Mouse (Mus musculus): ENCODE data around the gene Zbtb3. TPM values are rescaled to one million over a fixed set of nuclear protein-coding genes. Genes with fewer than 3 reads are reported as not detected.
A peak's percentile ranks its signal among the peaks of the same experiment; 100 is the strongest.

Zbtb3 gene
- total RNA-seq, 2 experiments from 2014 or later = 0.82 to 1.1 TPM

- DNase-seq = peak; percentile 97
- peak within 1 kb of the TSS; percentile 97 for H3K27ac ChIP-seq
- peak within 1 kb of the TSS; percentile 83 for H3K4me3 ChIP-seq
- peak; percentile 30; the same call in 1 of the 2 replicates for TF ChIP-seq CTCF (IDR thresholded peaks at IDR 0.05)
- intact Hi-C loops (cut with DNase I) = no loop called here
These were observed 28.1 kb upstream of the Zbtb3 start, which contains the start of gene Tmem179b for GRCm38 (mm10) chr19:8774086-8774835. Gene Tmem179b (minus strand): TSS chr19:8774467.

GRCm38 (mm10) chr19:8774951-8775421 lies 27.4 kb upstream of the Zbtb3 start:
- intact Hi-C loops (cut with DNase I) = no loop called here
- no peak for TF ChIP-seq CTCF (IDR thresholded peaks at IDR 0.05)
- H3K27ac ChIP-seq = peak overlapping the region; percentile 97
- DNase-seq = no peak
- H3K4me3 ChIP-seq = peak overlapping the region; percentile 83

- H3K4me3 ChIP-seq = peak within 1 kb of the TSS; percentile 96
- peak; percentile 25; the same call in 1 of the 2 replicates for TF ChIP-seq CTCF (IDR thresholded peaks at IDR 0.05)
- peak within 1 kb of the TSS; percentile 92 for H3K27ac ChIP-seq
- intact Hi-C loops (cut with DNase I) = no loop called here
- DNase-seq = peak; percentile 94
These were observed 16.2 kb upstream of the Zbtb3 start, which contains the start of gene Taf6l for GRCm38 (mm10) chr19:8786008-8786781. Gene Taf6l (minus strand): TSS chr19:8786417.

- no peak for TF ChIP-seq CTCF (IDR thresholded peaks at IDR 0.05)
- DNase-seq = no peak
- intact Hi-C loops (cut with DNase I) = no loop called here
- Histone ChIP-seq H3K4me3 (no peak overlapping the region), H3K27ac (no peak overlapping the region)
These were observed 13.8 kb upstream of the Zbtb3 start for GRCm38 (mm10) chr19:8788521-8788920.

- intact Hi-C loops (cut with DNase I) = no loop called here
These were observed 13.2 kb upstream of the Zbtb3 start for GRCm38 (mm10) chr19:8789171-8789570.

GRCm38 (mm10) chr19:8790171-8790570 lies 12.2 kb upstream of the Zbtb3 start:
- H3K4me3 ChIP-seq = no peak overlapping the region
- no peak for TF ChIP-seq CTCF (IDR thresholded peaks at IDR 0.05)
- no peak for DNase-seq
- intact Hi-C loops (cut with DNase I) = no loop called here
- no peak overlapping the region for H3K27ac ChIP-seq

More at GRCm38 (mm10) chr19:8789171-8789570, 13.2 kb upstream of the Zbtb3 start:
- Histone ChIP-seq H3K4me3 (no peak overlapping the region), H3K27ac (no peak overlapping the region)
- no peak for TF ChIP-seq CTCF (IDR thresholded peaks at IDR 0.05)
- DNase-seq = no peak

GRCm38 (mm10) chr19:8798264-8798946 lies 4.0 kb upstream of the Zbtb3 start, which contains the start of gene Polr2g:
Gene Polr2g (minus strand): TSS chr19:8798577.
- no peak for TF ChIP-seq CTCF (IDR thresholded peaks at IDR 0.05)
- peak within 1 kb of the TSS; percentile 94 for H3K4me3 ChIP-seq
- peak; percentile 92 for DNase-seq
- intact Hi-C loops (cut with DNase I) = no loop called here
- peak within 1 kb of the TSS; percentile 87 for H3K27ac ChIP-seq

- DNase-seq = no peak
- no peak for TF ChIP-seq CTCF (IDR thresholded peaks at IDR 0.05)
- intact Hi-C loops (cut with DNase I) = no loop called here
- Histone ChIP-seq H3K27ac (peak overlapping the region; percentile 87), H3K4me3 (peak overlapping the region; percentile 94)
These were observed 3.4 kb upstream of the Zbtb3 start for GRCm38 (mm10) chr19:8798947-8799315.

- DNase-seq = no peak
- Histone ChIP-seq H3K27ac (peak overlapping the region; percentile 93), H3K4me3 (peak overlapping the region; percentile 86)
- intact Hi-C loops (cut with DNase I) = loop anchor here (2.0 kb wide), 1 partner anchor 16 kb away; the partner anchor contains the start of gene Ttc9c
- TF ChIP-seq CTCF (IDR thresholded peaks at IDR 0.05) = no peak
These were observed 937 bp downstream of the Zbtb3 start for GRCm38 (mm10) chr19:8803204-8803780.

GRCm38 (mm10) chr19:8803879-8804660 lies 1.7 kb downstream of the Zbtb3 start:
- no peak overlapping the region for H3K4me3 ChIP-seq
- TF ChIP-seq CTCF (IDR thresholded peaks at IDR 0.05) = no peak
- no peak overlapping the region for H3K27ac ChIP-seq
- DNase-seq = no peak
- intact Hi-C loops (cut with DNase I) = loop anchor here (2.0 kb wide), 1 partner anchor 15 kb away; the partner anchor contains the start of gene Ttc9c

- TF ChIP-seq CTCF (IDR thresholded peaks at IDR 0.05) = no peak
- no peak overlapping the region for H3K27ac ChIP-seq
These were observed 4.5 kb downstream of the Zbtb3 start for GRCm38 (mm10) chr19:8806810-8807209.

More at GRCm38 (mm10) chr19:8806810-8807209, 4.5 kb downstream of the Zbtb3 start:
- intact Hi-C loops (cut with DNase I) = no loop called here
- H3K4me3 ChIP-seq = no peak overlapping the region
- no peak for DNase-seq
